Mouse (Mus musculus): ENCODE results near the gene Eml4. TPM values are rescaled to one million over a fixed set of nuclear protein-coding genes. Genes with fewer than 3 reads are reported as not detected.

Eml4 gene
- total RNA-seq, 2 experiments from 2014 or later: 3.3 to 4.4 TPM

DNA sequence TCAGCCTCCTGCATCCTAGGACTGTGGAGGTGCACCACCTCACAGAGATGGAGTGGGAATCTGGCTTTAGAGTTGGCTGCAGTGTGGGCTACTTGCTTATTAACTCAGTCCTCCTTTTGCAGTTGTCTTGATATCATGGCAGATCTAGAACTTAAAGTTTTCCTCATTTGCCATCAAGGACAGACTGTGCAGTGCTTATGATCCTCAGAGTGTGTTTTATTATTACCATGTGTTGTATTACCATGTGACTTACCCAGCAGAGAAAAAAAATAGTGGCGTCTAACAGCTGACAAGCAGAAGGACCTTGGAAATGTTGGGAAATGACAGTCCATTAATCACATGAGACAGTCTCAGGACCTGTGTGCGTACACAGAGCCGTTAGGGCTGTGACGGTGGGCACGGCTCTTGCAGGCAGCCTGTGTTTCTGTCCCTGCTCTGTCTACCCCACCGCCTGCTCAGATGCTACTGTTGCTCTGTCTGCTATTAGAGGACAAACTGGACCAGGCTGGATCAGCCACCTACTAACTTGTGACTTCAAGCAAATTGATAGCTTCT is 116.0 kb downstream of the Eml4 start:
- DNase-seq: no peak
- intact Hi-C loops (cut with DNase I; ENCODE audit: low total_unique reads): no loop called here

- DNase-seq: no peak
- intact Hi-C loops (cut with DNase I; ENCODE audit: low total_unique reads): no loop called here
Observed at GRCm38 (mm10) chr17:83469586-83469985, 118.9 kb downstream of the Eml4 start.

GRCm38 (mm10) chr17:83477089-83477488 is 126.4 kb downstream of the Eml4 start:
- intact Hi-C loops (cut with DNase I; ENCODE audit: low total_unique reads): no loop called here
- DNase-seq: no peak

DNA sequence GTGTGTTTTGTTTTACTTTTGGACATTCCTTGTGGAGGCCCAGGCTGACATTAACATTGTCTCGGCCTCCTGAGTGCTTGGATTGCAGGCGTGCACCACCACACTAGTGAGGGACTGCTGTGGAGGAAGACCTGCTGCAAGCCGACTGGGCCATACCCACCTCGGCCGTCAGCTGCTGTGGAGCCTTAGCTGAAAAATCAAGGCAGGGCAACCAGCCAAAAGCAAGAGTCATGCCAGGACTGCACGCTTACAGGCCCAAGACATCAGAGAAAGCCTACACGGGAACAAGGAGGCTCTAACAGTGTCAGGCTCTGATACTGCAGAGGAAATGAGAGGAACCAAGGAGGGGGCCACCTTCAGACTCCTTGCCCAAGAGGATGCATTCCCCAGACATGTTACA is 130.8 kb downstream of the Eml4 start:
- intact Hi-C loops (cut with DNase I; ENCODE audit: low total_unique reads): no loop called here
- no peak for DNase-seq

DNA sequence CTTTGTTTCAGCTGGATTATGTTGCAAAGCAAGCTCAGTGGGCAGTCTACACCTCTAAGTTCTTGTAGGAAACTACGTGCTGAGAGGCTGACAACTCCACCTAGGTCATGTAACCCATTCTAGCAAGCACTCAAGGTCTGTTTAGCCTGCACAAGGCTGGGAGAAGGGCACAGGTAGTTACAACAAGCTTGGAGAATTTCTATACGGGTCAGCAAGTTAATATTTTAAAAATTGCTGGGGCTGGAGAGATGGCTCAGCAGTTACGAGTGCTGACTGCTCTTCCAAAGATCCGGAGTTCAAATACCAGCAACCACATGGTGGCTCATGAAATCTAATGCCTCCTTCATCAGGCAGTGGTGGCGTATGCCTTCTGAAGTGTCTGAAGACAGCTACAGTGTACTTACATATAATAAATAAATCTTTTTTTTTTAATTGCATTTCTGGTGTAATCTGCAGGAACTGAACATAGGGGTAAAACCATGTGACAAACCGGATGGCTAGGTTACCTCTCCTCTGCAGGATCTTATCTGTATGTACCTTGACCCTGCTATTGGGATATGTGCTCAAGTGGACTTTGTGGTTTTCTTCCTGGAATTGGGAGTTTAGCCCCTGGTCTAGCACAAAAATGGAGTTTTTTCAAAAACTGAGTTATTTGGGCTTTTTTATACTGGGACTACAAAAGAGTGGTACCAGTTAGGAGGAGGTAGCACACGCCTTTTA is 132.2 kb downstream of the Eml4 start:
- no peak for DNase-seq
- intact Hi-C loops (cut with DNase I; ENCODE audit: low total_unique reads): no loop called here

GRCm38 (mm10) chr17:83483784-83484183 is 133.1 kb downstream of the Eml4 start:
- no peak for DNase-seq
- intact Hi-C loops (cut with DNase I; ENCODE audit: low total_unique reads): no loop called here

GRCm38 (mm10) chr17:83487762-83488161 is 137.0 kb downstream of the Eml4 start:
- intact Hi-C loops (cut with DNase I; ENCODE audit: low total_unique reads): no loop called here
- DNase-seq: no peak

- intact Hi-C loops (cut with DNase I; ENCODE audit: low total_unique reads): no loop called here
Observed at GRCm38 (mm10) chr17:83498889-83499288, 148.2 kb downstream of the Eml4 start.

GRCm38 (mm10) chr17:83499692-83500091 is 149.0 kb downstream of the Eml4 start:
- intact Hi-C loops (cut with DNase I; ENCODE audit: low total_unique reads): no loop called here

More at GRCm38 (mm10) chr17:83498889-83499288, 148.2 kb downstream of the Eml4 start:
- no peak for DNase-seq

GRCm38 (mm10) chr17:83503693-83504092 is 153.0 kb downstream of the Eml4 start:
- DNase-seq: no peak
- intact Hi-C loops (cut with DNase I; ENCODE audit: low total_unique reads): no loop called here

More at GRCm38 (mm10) chr17:83499692-83500091, 149.0 kb downstream of the Eml4 start:
- DNase-seq: no peak

DNA sequence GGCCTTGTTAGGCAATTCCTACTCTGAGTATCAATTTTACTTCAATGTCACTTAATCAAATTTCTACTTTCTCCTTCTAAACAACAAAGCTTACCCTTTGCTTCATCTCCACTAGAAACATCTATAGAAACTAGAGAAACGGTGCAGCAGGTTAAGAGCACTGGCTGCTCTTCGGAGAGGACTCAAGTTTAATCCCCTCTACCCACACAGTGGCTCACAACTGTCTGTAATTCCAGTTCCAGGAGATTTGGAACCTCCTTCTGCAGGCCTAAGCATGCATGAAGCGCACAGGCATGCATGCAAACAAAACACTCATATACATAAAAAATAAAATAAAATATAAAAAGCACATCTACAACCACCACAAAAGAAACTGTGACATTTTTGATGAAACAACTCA is 161.4 kb downstream of the Eml4 start:
- intact Hi-C loops (cut with DNase I; ENCODE audit: low total_unique reads): no loop called here
- no peak for DNase-seq

- intact Hi-C loops (cut with DNase I; ENCODE audit: low total_unique reads): no loop called here
- no peak for DNase-seq
Observed at GRCm38 (mm10) chr17:83513655-83514212, 163.0 kb downstream of the Eml4 start.

GRCm38 (mm10) chr17:83514213-83514701 is 163.5 kb downstream of the Eml4 start:
- intact Hi-C loops (cut with DNase I; ENCODE audit: low total_unique reads): no loop called here
- peak; percentile 91 for DNase-seq

- intact Hi-C loops (cut with DNase I; ENCODE audit: low total_unique reads): no loop called here
- no peak for DNase-seq
Observed at GRCm38 (mm10) chr17:83517280-83518015, 166.7 kb downstream of the Eml4 start, which contains the start of gene Cox7a2l. TSS of gene Cox7a2l (minus strand) at chr17:83517330.

- intact Hi-C loops (cut with DNase I; ENCODE audit: low total_unique reads): no loop called here
Observed at GRCm38 (mm10) chr17:83521881-83522280, 171.2 kb downstream of the Eml4 start.

GRCm38 (mm10) chr17:83522590-83523379 is 172.1 kb downstream of the Eml4 start:
- no peak for DNase-seq
- intact Hi-C loops (cut with DNase I; ENCODE audit: low total_unique reads): no loop called here

More at GRCm38 (mm10) chr17:83521881-83522280, 171.2 kb downstream of the Eml4 start:
- DNase-seq: no peak

DNA sequence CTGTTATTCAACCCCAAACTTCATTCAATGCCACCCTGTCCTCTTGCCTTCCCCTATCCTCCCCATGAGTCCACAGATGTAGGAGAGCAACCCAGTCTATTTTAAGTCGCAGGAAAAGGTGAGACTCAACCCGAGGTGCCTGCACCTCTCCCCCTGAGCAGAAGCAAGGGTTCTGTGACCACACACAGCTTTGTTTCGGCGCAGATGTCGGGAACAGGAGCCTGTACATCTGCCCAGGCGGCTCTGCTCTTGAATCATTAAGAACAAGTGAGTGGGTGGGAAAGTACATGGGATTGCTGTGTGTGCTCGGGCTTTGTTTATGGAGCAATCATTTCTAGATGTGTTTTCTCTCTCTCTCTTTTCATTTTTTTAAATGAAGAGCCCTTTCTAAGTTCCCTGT is 174.0 kb downstream of the Eml4 start:
- no peak for DNase-seq
- intact Hi-C loops (cut with DNase I; ENCODE audit: low total_unique reads): no loop called here

DNA sequence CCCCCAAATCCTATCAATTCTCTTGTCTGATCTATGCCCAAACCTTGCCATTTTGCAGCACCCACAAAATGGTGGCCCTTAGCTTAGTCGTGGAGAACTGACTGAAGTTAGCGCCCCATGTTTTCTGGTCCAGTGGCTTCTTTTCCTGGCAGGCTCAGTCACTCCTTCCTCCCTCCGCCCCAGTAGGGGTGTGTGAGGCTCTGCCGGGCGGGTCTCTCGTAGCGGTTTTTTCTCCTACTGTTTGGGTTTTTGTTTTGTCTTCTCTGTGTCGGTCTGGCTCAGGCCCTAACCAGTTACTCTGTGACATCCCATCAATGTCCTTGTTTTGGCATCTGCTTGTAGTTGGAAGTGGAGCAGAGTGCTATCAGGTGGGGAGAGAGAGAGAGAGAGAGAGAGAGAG is 174.9 kb downstream of the Eml4 start:
- intact Hi-C loops (cut with DNase I; ENCODE audit: low total_unique reads): no loop called here
- no peak for DNase-seq

DNA sequence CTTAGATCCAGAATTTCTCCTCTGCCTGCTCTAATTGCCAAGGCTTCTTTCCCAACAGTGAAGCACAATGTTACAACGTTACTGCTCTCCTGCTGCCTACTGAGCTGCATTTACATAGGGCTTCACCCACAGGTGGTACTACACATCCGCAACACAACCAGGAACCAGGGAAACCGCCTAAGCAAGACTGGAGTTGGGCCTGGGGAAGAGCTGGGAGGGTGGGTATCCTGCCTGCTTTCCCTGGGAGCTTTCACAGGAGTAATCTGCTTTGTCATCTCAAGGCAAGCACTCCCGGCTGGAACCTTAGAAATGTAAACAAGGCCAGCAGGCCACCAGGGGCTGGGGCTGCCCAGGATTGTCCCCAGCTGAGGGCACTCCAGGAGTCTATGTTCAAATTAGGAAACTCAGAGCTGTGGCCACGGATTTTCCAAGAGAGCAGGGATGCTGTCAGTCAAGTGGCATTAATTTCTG is 175.4 kb downstream of the Eml4 start:
- intact Hi-C loops (cut with DNase I; ENCODE audit: low total_unique reads): no loop called here
- DNase-seq: no peak
